Mouse (Mus musculus): Measurements from ENCODE around the gene Galnt18. TPM values are rescaled to one million over a fixed set of nuclear protein-coding genes. Genes with fewer than 3 reads are reported as not detected.
A peak's percentile ranks its signal among the peaks of the same experiment; 100 is the strongest.

The Galnt18 gene
- polyA plus RNA-seq, 1 experiment from 2014 or later = 8.0 TPM

DNA sequence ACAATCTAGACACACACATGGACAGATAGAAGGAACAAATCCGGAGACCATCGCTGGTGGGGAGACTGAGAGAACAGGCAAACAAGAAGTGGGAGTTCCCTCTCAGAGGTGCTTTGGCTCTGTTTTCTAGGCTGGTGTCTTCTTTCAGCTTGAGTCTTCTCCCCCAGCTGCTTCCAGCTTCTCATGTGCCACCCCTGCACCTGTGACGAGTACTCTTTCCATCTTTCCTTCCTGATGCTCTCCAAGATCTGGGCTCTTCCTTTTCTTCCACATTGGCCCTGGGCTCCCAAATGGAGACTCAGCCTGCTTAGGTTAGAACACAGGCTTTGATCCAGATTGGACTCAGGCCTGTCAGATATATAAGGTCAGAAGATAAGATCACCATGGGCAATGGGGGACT lies 12.4 kb upstream of the Galnt18 start:
- no peak for ATAC-seq (ENCODE audit: low FRiP score)
- Histone ChIP-seq H3K27ac (no peak overlapping the region), H3K27me3 (peaks cover 3% of the 10 kb centered on the region; the same call in 1 of the 2 replicates), H3K9ac (no peak overlapping the region), H3K4me1 (peaks cover 3% of the 10 kb centered on the region), H3K36me3 (no peaks in the 10 kb centered on the region), H3K4me3 (no peak overlapping the region), H3K9me3 (replicated peaks) (no peaks in the 10 kb centered on the region), H3K4me2 (replicated peaks) (no peak overlapping the region)
- WGBS = 98% methylated on average over 3 of the region's 3 CpGs

DNA sequence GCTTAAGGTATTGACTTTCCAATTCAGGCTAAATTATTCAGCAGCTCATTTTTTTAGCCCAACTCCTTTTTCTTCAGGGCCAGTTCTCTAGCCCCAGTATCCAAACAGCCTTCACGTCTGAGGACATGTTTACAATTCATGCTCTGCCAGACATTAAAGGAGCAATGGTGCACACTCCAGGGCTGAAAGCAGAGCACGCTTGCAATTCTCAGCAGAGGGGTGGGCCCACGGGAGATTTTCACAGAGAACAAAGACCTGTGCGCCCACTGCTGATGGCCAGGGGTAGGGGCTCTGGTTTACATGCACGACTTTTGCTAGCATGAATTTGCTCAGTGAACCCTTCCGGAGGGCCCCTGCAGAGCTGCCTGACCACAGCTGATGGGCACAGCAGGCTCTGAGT lies 11.6 kb upstream of the Galnt18 start:
- Histone ChIP-seq H3K4me3 (no peak overlapping the region), H3K27me3 (peaks cover 3% of the 10 kb centered on the region; the same call in 1 of the 2 replicates), H3K4me1 (peaks cover 3% of the 10 kb centered on the region), H3K4me2 (replicated peaks) (no peak overlapping the region), H3K27ac (no peak overlapping the region), H3K9me3 (replicated peaks) (no peaks in the 10 kb centered on the region), H3K36me3 (no peaks in the 10 kb centered on the region), H3K9ac (no peak overlapping the region)
- no peak for ATAC-seq (ENCODE audit: low FRiP score)
- WGBS = 30% methylated on average over 6 of the region's 6 CpGs

DNA sequence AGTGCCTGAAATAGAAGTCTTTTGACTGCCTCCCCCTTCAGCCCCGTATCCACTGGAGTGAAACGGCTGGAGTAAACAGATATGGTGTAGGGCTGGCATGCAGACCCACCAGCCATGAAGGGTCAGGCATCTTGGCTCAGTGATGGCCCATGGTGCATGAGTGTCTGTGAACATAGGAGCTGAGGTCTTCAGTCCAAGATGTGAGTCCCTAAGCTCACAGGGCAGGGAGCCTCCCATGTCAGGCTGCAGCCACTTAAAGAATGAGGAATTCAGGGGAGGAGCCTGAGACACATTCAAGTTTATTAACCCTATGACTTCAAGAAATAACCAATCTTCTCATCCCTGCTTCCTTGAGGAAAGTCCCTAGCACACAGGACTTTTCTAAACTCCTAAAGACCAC lies 8.1 kb upstream of the Galnt18 start:
- H3K27me3 ChIP-seq = no peaks in the 10 kb centered on the region
- WGBS = 86% methylated on average over 2 of the region's 2 CpGs
- H3K4me2 ChIP-seq (replicated peaks) = no peak overlapping the region
- peaks cover 3% of the 10 kb centered on the region for H3K4me1 ChIP-seq
- no peak overlapping the region for H3K9ac ChIP-seq
- H3K36me3 ChIP-seq = no peaks in the 10 kb centered on the region
- ATAC-seq (ENCODE audit: low FRiP score) = no peak
- H3K27ac ChIP-seq = no peak overlapping the region
- H3K9me3 ChIP-seq (replicated peaks) = no peaks in the 10 kb centered on the region
- no peak overlapping the region for H3K4me3 ChIP-seq

- Histone ChIP-seq H3K4me2 (replicated peaks) (no peak overlapping the region), H3K4me3 (no peak overlapping the region), H3K36me3 (no peaks in the 10 kb centered on the region), H3K9ac (no peak overlapping the region), H3K4me1 (no peaks in the 10 kb centered on the region), H3K27ac (no peak overlapping the region), H3K9me3 (replicated peaks) (no peaks in the 10 kb centered on the region), H3K27me3 (peaks cover 13% of the 10 kb centered on the region)
- WGBS = 79% methylated on average over 8 of the region's 8 CpGs
- no peak for ATAC-seq (ENCODE audit: low FRiP score)
Measured at GRCm38 (mm10) chr7:111785478-111785877, 5.7 kb upstream of the Galnt18 start.

DNA sequence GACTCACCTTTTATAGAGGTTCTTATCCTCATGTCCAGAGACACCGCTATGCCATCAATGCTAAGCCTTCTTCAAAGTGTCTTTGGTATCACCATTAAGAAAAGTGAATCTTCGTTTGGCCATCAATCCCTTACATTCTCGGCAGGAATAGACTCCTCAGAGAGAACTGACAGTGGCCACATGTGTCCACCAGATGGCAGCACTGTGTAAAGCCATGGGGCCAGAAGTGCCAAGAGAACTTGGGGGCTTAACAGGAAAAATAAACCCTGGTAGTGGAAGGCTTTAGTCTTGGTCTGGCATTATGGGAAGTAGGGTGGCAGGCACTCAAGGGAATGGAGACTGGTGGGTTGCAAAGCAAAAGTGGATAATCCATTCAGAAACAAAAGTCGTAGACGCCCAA lies 2.3 kb upstream of the Galnt18 start:
- WGBS = 55% methylated on average over 5 of the region's 5 CpGs
- no peak for ATAC-seq (ENCODE audit: low FRiP score)

DNA sequence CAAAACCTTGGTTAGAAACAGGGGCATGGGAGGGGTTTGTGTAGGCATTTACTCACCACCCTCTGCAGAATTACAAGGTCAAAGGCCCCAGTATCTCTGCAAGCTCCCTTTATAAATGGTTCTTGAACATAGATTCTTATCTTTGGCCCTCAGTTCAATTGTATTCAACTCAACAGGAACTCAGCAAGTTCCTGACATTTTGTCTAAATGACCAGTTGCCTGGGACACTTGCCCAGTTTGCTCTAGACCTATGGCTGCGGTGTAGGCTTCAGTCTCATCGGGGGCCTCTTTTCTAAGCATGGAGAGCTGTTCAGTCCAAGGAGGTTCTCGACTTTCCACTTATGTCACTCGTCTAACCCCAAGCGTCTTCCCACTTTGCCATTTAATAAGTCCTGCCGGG lies 1.5 kb upstream of the Galnt18 start:
- H3K27me3 ChIP-seq = peaks cover 24% of the 10 kb centered on the region
- no peaks in the 10 kb centered on the region for H3K9me3 ChIP-seq (replicated peaks)
- no peak overlapping the region for H3K4me2 ChIP-seq (replicated peaks)
- H3K4me1 ChIP-seq = peaks cover 14% of the 10 kb centered on the region
- H3K9ac ChIP-seq = no peak overlapping the region
- H3K4me3 ChIP-seq = no peak overlapping the region
- no peak for ATAC-seq (ENCODE audit: low FRiP score)
- H3K27ac ChIP-seq = no peak overlapping the region
- H3K36me3 ChIP-seq = no peaks in the 10 kb centered on the region
- WGBS = 89% methylated on average over 6 of the region's 6 CpGs

More for the DNA sequence above, 2.3 kb upstream of the Galnt18 start:
- H3K4me1 ChIP-seq = peaks cover 13% of the 10 kb centered on the region
- no peaks in the 10 kb centered on the region for H3K36me3 ChIP-seq
- H3K9ac ChIP-seq = no peak overlapping the region
- H3K9me3 ChIP-seq (replicated peaks) = no peaks in the 10 kb centered on the region
- H3K4me2 ChIP-seq (replicated peaks) = no peak overlapping the region
- peaks cover 24% of the 10 kb centered on the region for H3K27me3 ChIP-seq
- no peak overlapping the region for H3K27ac ChIP-seq
- H3K4me3 ChIP-seq = no peak overlapping the region

- Histone ChIP-seq H3K9ac (peak overlapping the region; percentile 29), H3K4me1 (peaks cover 15% of the 10 kb centered on the region), H3K27ac (no peak overlapping the region), H3K36me3 (no peaks in the 10 kb centered on the region), H3K4me3 (peak overlapping the region; percentile 47), H3K27me3 (peaks cover 24% of the 10 kb centered on the region), H3K9me3 (replicated peaks) (no peaks in the 10 kb centered on the region), H3K4me2 (replicated peaks) (peak overlapping the region; percentile 76)
- ATAC-seq (ENCODE audit: low FRiP score) = peak; percentile 8; the same call in 1 of the 2 replicates
- 21% methylated on average over 27 of the region's 27 CpGs for WGBS
Measured at GRCm38 (mm10) chr7:111778789-111779503, 831 bp downstream of the Galnt18 start.

DNA sequence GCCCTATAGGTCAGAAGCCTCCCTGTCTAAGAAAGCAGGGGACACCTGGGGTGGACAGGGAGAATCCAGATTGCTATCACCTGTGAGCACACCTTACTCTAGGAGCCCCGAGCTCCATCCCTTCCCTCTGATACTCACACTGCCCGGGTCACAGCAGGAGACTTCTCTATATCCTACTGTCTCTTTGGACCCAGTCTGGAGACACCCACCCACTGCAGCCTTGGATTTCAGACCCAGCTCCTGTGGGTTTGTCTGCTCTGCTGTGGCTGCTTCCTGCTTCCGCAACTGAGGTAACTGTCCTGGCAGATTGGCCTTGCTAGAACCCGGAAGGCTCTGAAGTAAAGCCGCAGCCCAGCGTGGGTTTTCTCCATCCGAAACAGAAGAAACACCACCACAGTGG lies 1.6 kb downstream of the Galnt18 start:
- Histone ChIP-seq H3K27me3 (peaks cover 24% of the 10 kb centered on the region), H3K9me3 (replicated peaks) (no peaks in the 10 kb centered on the region), H3K4me3 (peak overlapping the region; percentile 47), H3K9ac (no peak overlapping the region), H3K4me2 (replicated peaks) (peak overlapping the region; percentile 76), H3K36me3 (no peaks in the 10 kb centered on the region), H3K4me1 (peaks cover 15% of the 10 kb centered on the region), H3K27ac (no peak overlapping the region)
- 72% methylated on average over 7 of the region's 7 CpGs for WGBS
- ATAC-seq (ENCODE audit: low FRiP score) = no peak

- H3K4me2 ChIP-seq (replicated peaks) = no peak overlapping the region
- ATAC-seq (ENCODE audit: low FRiP score) = no peak
- H3K36me3 ChIP-seq = no peaks in the 10 kb centered on the region
- H3K9me3 ChIP-seq (replicated peaks) = no peaks in the 10 kb centered on the region
- H3K4me3 ChIP-seq = no peak overlapping the region
- 96% methylated on average over 2 of the region's 2 CpGs for WGBS
- H3K27ac ChIP-seq = no peak overlapping the region
- H3K9ac ChIP-seq = no peak overlapping the region
- H3K4me1 ChIP-seq = peaks cover 15% of the 10 kb centered on the region
- peaks cover 24% of the 10 kb centered on the region for H3K27me3 ChIP-seq
Measured at GRCm38 (mm10) chr7:111777186-111777585, 2.6 kb downstream of the Galnt18 start.

GRCm38 (mm10) chr7:111776160-111776559 lies 3.6 kb downstream of the Galnt18 start:
- H3K9me3 ChIP-seq (replicated peaks) = no peaks in the 10 kb centered on the region
- H3K36me3 ChIP-seq = no peaks in the 10 kb centered on the region
- H3K4me1 ChIP-seq = peaks cover 15% of the 10 kb centered on the region
- no peak for ATAC-seq (ENCODE audit: low FRiP score)
- no peak overlapping the region for H3K9ac ChIP-seq
- no peak overlapping the region for H3K4me3 ChIP-seq
- H3K4me2 ChIP-seq (replicated peaks) = no peak overlapping the region
- H3K27ac ChIP-seq = no peak overlapping the region
- WGBS = 72% methylated on average over 7 of the region's 7 CpGs
- H3K27me3 ChIP-seq = peaks cover 18% of the 10 kb centered on the region

GRCm38 (mm10) chr7:111772398-111772797 lies 7.4 kb downstream of the Galnt18 start:
- peaks cover 2% of the 10 kb centered on the region; the same call in 1 of the 2 replicates for H3K4me1 ChIP-seq
- no peak for ATAC-seq (ENCODE audit: low FRiP score)
- no peak overlapping the region for H3K4me2 ChIP-seq (replicated peaks)
- no peaks in the 10 kb centered on the region for H3K9me3 ChIP-seq (replicated peaks)
- WGBS = 82% methylated on average over 2 of the region's 2 CpGs
- H3K4me3 ChIP-seq = no peak overlapping the region
- no peak overlapping the region for H3K27ac ChIP-seq
- no peak overlapping the region for H3K9ac ChIP-seq
- H3K36me3 ChIP-seq = no peaks in the 10 kb centered on the region
- no peaks in the 10 kb centered on the region for H3K27me3 ChIP-seq

GRCm38 (mm10) chr7:111771251-111771801 lies 8.5 kb downstream of the Galnt18 start:
- H3K4me1 ChIP-seq = peaks cover 2% of the 10 kb centered on the region; the same call in 1 of the 2 replicates
- 85% methylated on average over 8 of the region's 8 CpGs for WGBS

DNA sequence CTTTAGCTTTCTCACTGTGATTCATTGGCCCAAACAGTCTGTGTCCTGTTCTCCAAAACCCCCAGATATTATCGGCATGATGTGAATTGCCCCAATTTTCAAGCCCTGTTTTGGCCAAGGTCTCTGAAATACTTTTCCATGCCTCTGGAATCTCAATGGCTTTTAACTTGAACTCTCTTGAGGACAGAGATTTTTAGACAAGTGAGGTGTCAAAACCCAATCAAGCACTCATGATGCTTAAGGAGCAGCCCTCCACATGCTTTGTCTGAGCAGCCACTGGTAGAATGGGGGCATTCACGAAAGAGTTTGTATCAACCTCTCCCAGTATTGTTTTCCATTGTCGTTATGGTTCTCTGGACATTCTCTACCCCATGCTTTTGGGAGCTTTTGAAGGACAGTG lies 9.2 kb downstream of the Galnt18 start:
- no peaks in the 10 kb centered on the region for H3K36me3 ChIP-seq
- H3K9me3 ChIP-seq (replicated peaks) = no peaks in the 10 kb centered on the region
- no peaks in the 10 kb centered on the region for H3K4me1 ChIP-seq
- ATAC-seq (ENCODE audit: low FRiP score) = no peak
- no peaks in the 10 kb centered on the region for H3K27me3 ChIP-seq
- no peak overlapping the region for H3K9ac ChIP-seq
- 82% methylated on average over 3 of the region's 3 CpGs for WGBS
- H3K27ac ChIP-seq = no peak overlapping the region
- H3K4me3 ChIP-seq = no peak overlapping the region
- no peak overlapping the region for H3K4me2 ChIP-seq (replicated peaks)

More at GRCm38 (mm10) chr7:111771251-111771801, 8.5 kb downstream of the Galnt18 start:
- Histone ChIP-seq H3K27ac (no peak overlapping the region), H3K9me3 (replicated peaks) (no peaks in the 10 kb centered on the region), H3K27me3 (no peaks in the 10 kb centered on the region), H3K4me2 (replicated peaks) (no peak overlapping the region), H3K36me3 (no peaks in the 10 kb centered on the region), H3K4me3 (no peak overlapping the region), H3K9ac (no peak overlapping the region)
- no peak for ATAC-seq (ENCODE audit: low FRiP score)
